In genomic region chr11:62756456-62757142, GRCm38 (mm10) we compare ENCODE assay signal across 8 mouse cellular contexts. TPM values are rescaled to one million over a fixed set of nuclear protein-coding genes. Genes with fewer than 3 reads are reported as not detected.
DNase-seq lines count a peak whose midpoint lies in the region; ATAC-seq lines count a peak whose summit lies in the region.

No protein-coding gene starts in this region.

- no peaks in the 10 kb centered on the region for H3K36me3 ChIP-seq in intestine, embryonic 15.5 days

- ATAC-seq in intestine, embryonic 15.5 days: peak; percentile 98

- H3K27me3 ChIP-seq in intestine, embryonic 15.5 days (replicated peaks): no peaks in the 10 kb centered on the region

- no peak overlapping the region for H3K9ac ChIP-seq in intestine, embryonic 15.5 days

- no peaks in the 10 kb centered on the region for H3K9me3 ChIP-seq in intestine, embryonic 15.5 days

- peak overlapping the region; percentile 56 for H3K4me2 ChIP-seq in intestine, embryonic 15.5 days (replicated peaks)

- H3K4me1 ChIP-seq in intestine, embryonic 15.5 days (replicated peaks): peaks cover 9% of the 10 kb centered on the region; the same call in 1 of the 2 replicates

- intact Hi-C loops in left cerebral cortex, postnatal 14 days (cut with DNase I): loop anchor here (2.0 to 10.0 kb wide), 3 partner anchors 52 to 408 kb away; no protein-coding TSS in a partner anchor

- H3K27ac ChIP-seq in intestine, embryonic 15.5 days: no peak overlapping the region

- DNase-seq in adrenal gland, adult 2 months: peak; percentile 97
- DNase-seq in embryo, embryonic 9.5 days (ENCODE audit: extremely low spot score): peak; percentile 94
- DNase-seq in gastrocnemius, postnatal 4 days (ENCODE audit: low spot score in 2 of 2): peak; percentile 91 to 97
- DNase-seq in left cerebral cortex, postnatal 14 days (ENCODE audit: low spot score in 2 of 2): peak; percentile 89 to 90
- DNase-seq in mesoderm, embryonic 11.5 days (ENCODE audit: low read depth, low spot score): peak; percentile 98
- DNase-seq in right cerebral cortex, postnatal 25 days: peak; percentile 86
- peak; percentile 93 to 97 for DNase-seq in urinary bladder, postnatal 36 days (ENCODE audit: low spot score in 2 of 2)

- 6% methylated on average over 36 of the region's 36 CpGs for WGBS in intestine, embryonic 15.5 days

- peak overlapping the region; percentile 27 for H3K4me3 ChIP-seq in intestine, embryonic 15.5 days (replicated peaks)

RNA-seq across cellular contexts. Expression of gene Gm10428, which starts 3.7 kb away (rescaled TPM):
- total RNA-seq in adrenal gland, adult 2 months (2021): not detected
- polyA plus RNA-seq in adrenal gland, adult 2 months (2012; rRNA removed): not detected in 2 replicates
- not detected for total RNA-seq in gastrocnemius, postnatal 4 days (2021)
- polyA plus RNA-seq in intestine, embryonic 15.5 days (2015; fragmentation: Nextera tagmentation; extraction: Ambion mirVana): not detected in 2 replicates
- not detected for total RNA-seq in left cerebral cortex, postnatal 14 days (2021)

RNA-seq across cellular contexts. Expression of gene Zfp287, which starts 24.9 kb away (rescaled TPM):
- 1 to 10 TPM; 2.9 to 5.0 TPM for total RNA-seq in adrenal gland, adult 2 months (2021)
- polyA plus RNA-seq in adrenal gland, adult 2 months (2012; rRNA removed): 0.89 and 1.3 TPM in 2 replicates
- total RNA-seq in gastrocnemius, postnatal 4 days (2021): 1 to 10 TPM; 3.6 to 4.7 TPM
- polyA plus RNA-seq in intestine, embryonic 15.5 days (2015; fragmentation: Nextera tagmentation; extraction: Ambion mirVana): 5.4 and 5.6 TPM in 2 replicates
- 10 to 100 TPM; 15.8 to 16.7 TPM for total RNA-seq in left cerebral cortex, postnatal 14 days (2021)

RNA-seq across cellular contexts. Expression of gene Zfp286, which starts 32.7 kb away (rescaled TPM):
- total RNA-seq in adrenal gland, adult 2 months (2021): 1 to 10 TPM; 1.5 to 3.5 TPM
- 0.21 TPM in 1 of 2 replicates, not detected in the other for polyA plus RNA-seq in adrenal gland, adult 2 months (2012; rRNA removed)
- total RNA-seq in gastrocnemius, postnatal 4 days (2021): 1 to 10 TPM; 5.1 to 5.7 TPM
- polyA plus RNA-seq in intestine, embryonic 15.5 days (2015; fragmentation: Nextera tagmentation; extraction: Ambion mirVana): 13.1 and 13.5 TPM in 2 replicates
- total RNA-seq in left cerebral cortex, postnatal 14 days (2021): 10 to 100 TPM; 20.6 to 23.0 TPM
